Mouse (Mus musculus) myocyte (in vitro differentiated cells): Measurements from ENCODE around the gene Ets1. TPM values are rescaled to one million over a fixed set of nuclear protein-coding genes. Genes with fewer than 3 reads are reported as not detected.

Experiments used
- H3K27me3 ChIP-seq: one replicate; pipeline ENCODE4 v1.6.1; 2011; ENCODE audit not compliant: control insufficient read depth, insufficient read depth, insufficient read length
- H3K36me3 ChIP-seq: one replicate; pipeline ENCODE4 v1.6.1; 2011; ENCODE audit not compliant: control insufficient read depth, insufficient read depth
- H3K4me2 ChIP-seq: one replicate; pipeline ENCODE4 v1.6.1; 2011; ENCODE audit warnings: low read depth, control low read depth
- H3K4me3 ChIP-seq: one replicate; pipeline ENCODE4 v1.5.1; 2011; ENCODE audit warnings: mild to moderate bottlenecking, control low read depth, moderate library complexity
- H3K79me2 ChIP-seq: one replicate; pipeline ENCODE4 v1.6.1; 2011; ENCODE audit not compliant: control insufficient read depth, insufficient read depth
- H3ac ChIP-seq: one replicate; pipeline ENCODE4 v1.6.1; 2011; ENCODE audit not compliant: control insufficient read depth, insufficient read length
- CEBPB ChIP-seq: IDR thresholded peaks from 2 replicates; pipeline ENCODE4 v1.6.1; 2011; ENCODE audit warnings: mild to moderate bottlenecking, moderate library complexity; ENCODE audit not compliant: poor library complexity, insufficient read depth, severe bottlenecking
- E2F4 ChIP-seq: IDR thresholded peaks from one replicate; pipeline ENCODE4 v1.6.1; 2011; ENCODE audit warnings: mild to moderate bottlenecking, control low read depth, moderate library complexity; ENCODE audit not compliant: insufficient read depth
- MAX ChIP-seq: IDR thresholded peaks from one replicate; pipeline ENCODE4 v1.6.1; 2011; ENCODE audit warnings: low read depth, mild to moderate bottlenecking, control low read depth
- MYOD1 ChIP-seq, 3 experiments: IDR thresholded peaks; one replicate each; pipeline ENCODE4 v1.6.1; 2011; ENCODE audit warnings: control low read depth in 2 of 3, low read depth in 2 of 3, mild to moderate bottlenecking in 2 of 3, moderate library complexity in 1 of 3; ENCODE audit not compliant: insufficient read length in 2 of 3, control insufficient read depth in 1 of 3
- MYOG ChIP-seq, 3 experiments: IDR thresholded peaks; one replicate each; pipeline ENCODE4 v1.6.1; 2011; ENCODE audit warnings: control low read depth in 2 of 3, low read depth in 2 of 3, mild to moderate bottlenecking in 2 of 3; ENCODE audit not compliant: insufficient read length in 2 of 3, control insufficient read depth in 1 of 3, insufficient read depth in 1 of 3
- POLR2A ChIP-seq: IDR thresholded peaks from one replicate; pipeline ENCODE4 v1.6.1; 2011; ENCODE audit warnings: low read depth, mild to moderate bottlenecking, control low read depth, moderate library complexity; ENCODE audit not compliant: insufficient read length
- POLR2AphosphoS2 ChIP-seq: IDR thresholded peaks from one replicate; pipeline ENCODE4 v1.6.1; 2011; ENCODE audit warnings: low read depth, control low read depth; ENCODE audit not compliant: insufficient read length
- REST ChIP-seq: IDR thresholded peaks from one replicate; pipeline ENCODE4 v1.6.1; 2011; ENCODE audit warnings: mild to moderate bottlenecking, control low read depth, moderate library complexity; ENCODE audit not compliant: insufficient read depth, insufficient read length
- SRF ChIP-seq: IDR thresholded peaks from one replicate; pipeline ENCODE4 v1.6.1; 2011; ENCODE audit warnings: low read depth; ENCODE audit not compliant: control insufficient read depth, insufficient read length
- TCF12 ChIP-seq: IDR thresholded peaks from one replicate; pipeline ENCODE4 v1.6.1; 2011; ENCODE audit warnings: mild to moderate bottlenecking, control low read depth; ENCODE audit not compliant: poor library complexity, insufficient read depth, severe bottlenecking
- TCF3 ChIP-seq: IDR thresholded peaks from one replicate; pipeline ENCODE4 v1.6.1; 2011; ENCODE audit warnings: low read depth, control low read depth; ENCODE audit not compliant: insufficient read length
- USF1 ChIP-seq: IDR thresholded peaks from one replicate; pipeline ENCODE4 v1.6.1; 2011; ENCODE audit warnings: low read depth, mild to moderate bottlenecking, control low read depth, moderate library complexity
- polyA plus RNA-seq: library from polyadenylated mRNA; unstranded; fragments of >200 nt; fragmentation: generic; extraction: Trizol; gene quantifications from one replicate; pipeline ENCODE4 v1.2.1, GENCODE M21; 2012; ENCODE audit warnings: missing spikeins

Ets1 gene
- polyA plus RNA-seq, 1 experiment, result 5.4 TPM

DNA sequence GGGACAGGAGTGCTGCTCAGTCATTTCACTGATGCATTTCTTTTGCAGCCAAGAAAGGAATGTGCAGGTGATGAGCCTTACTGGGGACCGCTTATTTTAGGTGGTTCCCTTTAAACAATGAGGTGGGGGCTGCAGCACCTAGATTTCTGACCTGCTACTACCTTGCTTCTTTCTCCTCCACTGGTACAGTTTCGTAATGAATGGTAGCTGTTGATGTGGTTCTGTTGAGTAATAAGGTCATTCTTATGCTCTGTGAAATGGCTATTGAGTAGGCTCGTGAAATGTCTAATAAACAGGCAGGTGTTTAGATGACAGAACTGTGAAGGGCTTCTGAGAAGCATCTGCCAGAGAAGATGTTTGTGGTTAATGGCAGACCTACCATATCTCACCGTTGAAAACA, 25.5 kb downstream of the Ets1 start:
- no peak overlapping the region for H3ac ChIP-seq
- no peak overlapping the region for H3K4me3 ChIP-seq
- H3K36me3 ChIP-seq, result no peaks in the 10 kb centered on the region
- H3K27me3 ChIP-seq, result no peaks in the 10 kb centered on the region
- no peaks in the 10 kb centered on the region for H3K79me2 ChIP-seq
- H3K4me2 ChIP-seq, result no peak overlapping the region
- TF ChIP-seq POLR2AphosphoS2 (no peak), MYOG (IDR thresholded peaks at IDR 0.05; ENCODE audit: control insufficient read depth in 1 of 3, insufficient read depth in 1 of 3, insufficient read length in 2 of 3, low read depth in 2 of 3) (no peak), CEBPB (no peak), USF1 (no peak), REST (no peak), E2F4 (no peak), MAX (no peak), POLR2A (no peak), TCF3 (no peak), TCF12 (no peak), SRF (no peak), MYOD1 (IDR thresholded peaks at IDR 0.05; ENCODE audit: control insufficient read depth in 1 of 3, insufficient read length in 2 of 3, low read depth in 2 of 3) (no peak)

DNA sequence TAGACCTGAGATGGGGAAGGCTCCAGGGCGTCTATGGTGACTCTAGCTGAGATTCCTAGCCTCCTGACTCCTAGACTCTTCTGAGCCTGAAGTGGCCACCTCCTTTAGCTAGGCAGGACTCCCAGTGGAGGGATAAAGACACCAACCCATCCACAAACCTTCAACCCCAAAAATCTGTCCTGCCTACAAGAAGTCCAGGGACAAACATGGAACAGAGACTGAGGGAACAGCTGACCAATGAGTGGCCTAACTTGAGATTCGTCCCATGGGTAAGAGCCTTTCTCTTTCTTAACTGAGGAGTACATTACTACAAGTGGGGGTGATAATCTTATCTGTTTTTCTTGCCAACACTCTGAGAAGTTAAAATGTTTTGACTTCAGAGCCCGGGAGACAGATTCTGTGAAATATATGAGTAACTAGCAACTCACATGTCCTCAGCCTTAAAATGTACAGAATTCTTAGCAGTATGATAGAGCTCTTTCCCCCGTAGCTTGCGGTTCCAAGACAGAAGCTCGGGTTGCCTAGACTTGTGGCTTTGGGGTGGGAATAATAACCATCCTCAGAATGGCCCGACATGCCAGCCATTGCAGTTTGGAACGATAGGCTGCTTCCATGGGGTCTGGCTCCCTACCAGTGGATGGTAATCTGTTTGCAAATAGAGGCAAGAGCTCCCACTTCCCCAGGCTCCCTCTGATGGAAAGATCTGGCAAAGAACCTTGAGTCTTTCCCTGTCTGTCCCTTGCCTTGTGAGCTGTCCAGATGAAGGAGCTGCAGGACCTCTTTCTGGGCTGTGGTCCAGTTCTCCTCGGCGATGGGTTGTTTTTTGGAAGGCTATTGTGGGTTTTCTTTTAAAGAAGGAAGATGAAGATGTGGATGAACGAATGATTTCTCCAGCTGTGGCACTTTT, 30.8 kb downstream of the Ets1 start:
- no peaks in the 10 kb centered on the region for H3K27me3 ChIP-seq
- no peak overlapping the region for H3K4me3 ChIP-seq
- H3ac ChIP-seq, result no peak overlapping the region
- H3K4me2 ChIP-seq, result no peak overlapping the region
- H3K36me3 ChIP-seq, result no peaks in the 10 kb centered on the region
- H3K79me2 ChIP-seq, result no peaks in the 10 kb centered on the region
- TF ChIP-seq MYOD1 (IDR thresholded peaks at IDR 0.05; ENCODE audit: control insufficient read depth in 1 of 3, insufficient read length in 2 of 3, low read depth in 2 of 3), result no peak
- TF ChIP-seq CEBPB, result no peak
- TF ChIP-seq MYOG (IDR thresholded peaks at IDR 0.05; ENCODE audit: control insufficient read depth in 1 of 3, insufficient read depth in 1 of 3, insufficient read length in 2 of 3, low read depth in 2 of 3), result no peak
- no peak for TF ChIP-seq POLR2AphosphoS2
- no peak for TF ChIP-seq E2F4

DNA sequence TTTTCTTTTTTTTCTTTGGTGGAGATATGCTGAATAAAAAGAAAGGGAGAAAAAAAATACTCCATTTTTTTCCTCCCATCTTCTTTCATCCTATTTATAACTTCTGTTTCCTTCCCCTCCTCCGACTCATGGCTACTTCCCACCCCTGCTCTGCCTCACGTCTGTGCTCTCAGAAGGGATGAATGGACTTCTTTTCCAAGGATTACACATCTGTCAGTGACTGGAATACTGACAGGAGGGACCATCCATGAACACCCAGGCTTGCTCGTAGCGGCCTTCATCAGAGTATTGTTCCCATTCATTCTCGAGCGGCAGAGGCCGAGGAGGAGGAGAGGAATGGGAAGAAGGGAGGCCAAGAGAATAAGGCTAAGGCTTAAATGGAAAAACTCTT, 31.5 kb downstream of the Ets1 start:
- Histone ChIP-seq H3K4me2 (no peak overlapping the region), H3K27me3 (no peaks in the 10 kb centered on the region), H3K36me3 (no peaks in the 10 kb centered on the region), H3K4me3 (no peak overlapping the region), H3K79me2 (no peaks in the 10 kb centered on the region), H3ac (no peak overlapping the region)
- TF ChIP-seq REST (no peak), MAX (no peak), E2F4 (no peak), POLR2AphosphoS2 (no peak), POLR2A (no peak), TCF12 (no peak), MYOG (IDR thresholded peaks at IDR 0.05; ENCODE audit: control insufficient read depth in 1 of 3, insufficient read depth in 1 of 3, insufficient read length in 2 of 3, low read depth in 2 of 3) (no peak), MYOD1 (IDR thresholded peaks at IDR 0.05; ENCODE audit: control insufficient read depth in 1 of 3, insufficient read length in 2 of 3, low read depth in 2 of 3) (no peak), TCF3 (no peak), SRF (no peak), USF1 (no peak), CEBPB (no peak)

DNA sequence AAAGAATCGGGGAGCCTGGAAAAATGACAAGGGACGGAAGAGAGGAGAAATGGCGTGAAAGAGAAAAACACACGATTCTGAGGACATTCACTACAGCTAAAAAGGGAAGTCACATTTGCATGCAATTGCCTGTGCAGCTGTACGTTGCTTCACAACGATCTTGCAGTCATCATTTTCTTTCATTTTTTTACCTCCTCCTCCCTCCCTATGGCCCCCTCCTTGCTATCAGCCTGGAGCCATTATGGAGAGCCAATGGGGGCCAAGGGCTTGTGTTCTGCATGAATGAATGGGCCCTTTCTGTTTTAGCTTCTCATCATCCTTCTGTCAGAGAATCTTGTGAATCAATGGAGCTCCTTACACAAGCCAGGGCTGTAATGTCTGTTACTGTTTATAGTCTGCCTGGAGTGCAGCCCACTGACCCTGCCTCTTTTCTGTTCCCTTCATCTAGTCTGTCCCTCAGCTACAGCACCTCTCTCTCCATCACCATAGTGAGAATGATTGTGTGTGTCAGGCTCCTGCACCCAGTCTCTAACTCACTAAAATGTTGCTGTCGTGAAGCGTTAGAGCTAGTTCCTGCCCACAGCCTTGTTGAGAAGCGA, 32.2 kb downstream of the Ets1 start:
- TF ChIP-seq USF1 (no peak), CEBPB (no peak), MAX (no peak), TCF12 (no peak), SRF (no peak), TCF3 (no peak), POLR2A (no peak), MYOD1 (IDR thresholded peaks at IDR 0.05; ENCODE audit: control insufficient read depth in 1 of 3, insufficient read length in 2 of 3, low read depth in 2 of 3) (no peak), MYOG (IDR thresholded peaks at IDR 0.05; ENCODE audit: control insufficient read depth in 1 of 3, insufficient read depth in 1 of 3, insufficient read length in 2 of 3, low read depth in 2 of 3) (no peak), E2F4 (no peak), REST (no peak), POLR2AphosphoS2 (no peak)

More for the DNA sequence above, 32.2 kb downstream of the Ets1 start:
- Histone ChIP-seq H3K36me3 (no peaks in the 10 kb centered on the region), H3ac (no peak overlapping the region), H3K4me2 (no peak overlapping the region), H3K27me3 (no peaks in the 10 kb centered on the region), H3K79me2 (no peaks in the 10 kb centered on the region), H3K4me3 (no peak overlapping the region)
